Mouse (Mus musculus): Measurements from ENCODE around the gene Mfsd12. TPM values are rescaled to one million over a fixed set of nuclear protein-coding genes. Genes with fewer than 3 reads are reported as not detected.

Mfsd12 gene
- polyA plus RNA-seq, 1 experiment from 2014 or later = 11.7 TPM

GRCm38 (mm10) chr10:81396749-81397148, 39.5 kb downstream of the Mfsd12 start:
- Histone ChIP-seq H3K9ac (peak overlapping the region; percentile 26; the same call in 1 of the 2 replicates), H3K4me3 (no peak overlapping the region), H3K9me3 (replicated peaks) (no peaks in the 10 kb centered on the region), H3K36me3 (peaks cover 34% of the 10 kb centered on the region), H3K4me1 (replicated peaks) (peaks cover 29% of the 10 kb centered on the region), H3K27ac (no peak overlapping the region), H3K27me3 (no peaks in the 10 kb centered on the region), H3K4me2 (no peak overlapping the region)
- 80% methylated on average over 5 of the region's 5 CpGs for WGBS
- ATAC-seq (replicated peaks; ENCODE audit: insufficient number of reproducible peaks, insufficient read depth, low FRiP score, low read depth) = no peak

- no peaks in the 10 kb centered on the region for H3K9me3 ChIP-seq (replicated peaks)
- no peak for ATAC-seq (replicated peaks; ENCODE audit: insufficient number of reproducible peaks, insufficient read depth, low FRiP score, low read depth)
- H3K4me2 ChIP-seq = no peak overlapping the region
- no peak overlapping the region for H3K4me3 ChIP-seq
- peaks cover 43% of the 10 kb centered on the region for H3K36me3 ChIP-seq
- H3K4me1 ChIP-seq (replicated peaks) = peaks cover 31% of the 10 kb centered on the region
- WGBS = 73% methylated on average over 5 of the region's 5 CpGs
- H3K9ac ChIP-seq = no peak overlapping the region
- no peak overlapping the region for H3K27ac ChIP-seq
- no peaks in the 10 kb centered on the region for H3K27me3 ChIP-seq
Observed at GRCm38 (mm10) chr10:81399296-81399695, 42.0 kb downstream of the Mfsd12 start.

GRCm38 (mm10) chr10:81399798-81400308, 42.6 kb downstream of the Mfsd12 start:
- no peak overlapping the region for H3K4me2 ChIP-seq
- H3K4me3 ChIP-seq = no peak overlapping the region
- H3K36me3 ChIP-seq = peaks cover 48% of the 10 kb centered on the region
- 85% methylated on average over 18 of the region's 18 CpGs for WGBS
- H3K27ac ChIP-seq = no peak overlapping the region
- H3K27me3 ChIP-seq = no peaks in the 10 kb centered on the region
- no peak for ATAC-seq (replicated peaks; ENCODE audit: insufficient number of reproducible peaks, insufficient read depth, low FRiP score, low read depth)
- H3K9me3 ChIP-seq (replicated peaks) = no peaks in the 10 kb centered on the region
- no peak overlapping the region for H3K9ac ChIP-seq
- H3K4me1 ChIP-seq (replicated peaks) = peaks cover 37% of the 10 kb centered on the region

- Histone ChIP-seq H3K9ac (no peak overlapping the region), H3K27me3 (no peaks in the 10 kb centered on the region), H3K36me3 (peaks cover 51% of the 10 kb centered on the region), H3K9me3 (replicated peaks) (no peaks in the 10 kb centered on the region), H3K4me1 (replicated peaks) (peaks cover 40% of the 10 kb centered on the region), H3K4me2 (no peak overlapping the region), H3K4me3 (no peak overlapping the region), H3K27ac (no peak overlapping the region)
- 65% methylated on average over 22 of the region's 22 CpGs for WGBS
- no peak for ATAC-seq (replicated peaks; ENCODE audit: insufficient number of reproducible peaks, insufficient read depth, low FRiP score, low read depth)
Observed at GRCm38 (mm10) chr10:81400371-81401204, 43.3 kb downstream of the Mfsd12 start.

GRCm38 (mm10) chr10:81401205-81401520, 43.9 kb downstream of the Mfsd12 start:
- ATAC-seq (replicated peaks; ENCODE audit: insufficient number of reproducible peaks, insufficient read depth, low FRiP score, low read depth) = no peak
- Histone ChIP-seq H3K4me1 (replicated peaks) (peaks cover 45% of the 10 kb centered on the region), H3K36me3 (peaks cover 57% of the 10 kb centered on the region), H3K9me3 (replicated peaks) (no peaks in the 10 kb centered on the region), H3K4me3 (no peak overlapping the region), H3K27ac (peak overlapping the region; percentile 90), H3K4me2 (0 out of 2 replicates have a peak overlapping the region, but pooled peaks have one; percentile 41), H3K9ac (no peak overlapping the region), H3K27me3 (no peaks in the 10 kb centered on the region)
- WGBS = 46% methylated on average over 10 of the region's 10 CpGs

GRCm38 (mm10) chr10:81401521-81402226, 44.4 kb downstream of the Mfsd12 start:
- H3K36me3 ChIP-seq = peaks cover 57% of the 10 kb centered on the region
- peak overlapping the region; percentile 40 for H3K9ac ChIP-seq
- peak overlapping the region; percentile 17; the same call in 1 of the 2 replicates for H3K4me3 ChIP-seq

GRCm38 (mm10) chr10:81402227-81402765, 45.0 kb downstream of the Mfsd12 start:
- H3K36me3 ChIP-seq = peaks cover 56% of the 10 kb centered on the region

More at GRCm38 (mm10) chr10:81401521-81402226, 44.4 kb downstream of the Mfsd12 start:
- Histone ChIP-seq H3K4me1 (replicated peaks) (peaks cover 50% of the 10 kb centered on the region), H3K4me2 (peak overlapping the region; percentile 41), H3K9me3 (replicated peaks) (no peaks in the 10 kb centered on the region), H3K27ac (peak overlapping the region; percentile 90), H3K27me3 (no peaks in the 10 kb centered on the region)
- WGBS = 14% methylated on average over 18 of the region's 18 CpGs
- ATAC-seq (replicated peaks; ENCODE audit: insufficient number of reproducible peaks, insufficient read depth, low FRiP score, low read depth) = peak; percentile 77

GRCm38 (mm10) chr10:81403511-81403910, 46.2 kb downstream of the Mfsd12 start:
- Histone ChIP-seq H3K4me3 (no peak overlapping the region), H3K9ac (no peak overlapping the region), H3K27ac (peak overlapping the region; percentile 90), H3K9me3 (replicated peaks) (no peaks in the 10 kb centered on the region), H3K27me3 (no peaks in the 10 kb centered on the region), H3K4me2 (no peak overlapping the region), H3K4me1 (replicated peaks) (peaks cover 66% of the 10 kb centered on the region), H3K36me3 (peaks cover 45% of the 10 kb centered on the region)
- 73% methylated on average over 10 of the region's 10 CpGs for WGBS
- no peak for ATAC-seq (replicated peaks; ENCODE audit: insufficient number of reproducible peaks, insufficient read depth, low FRiP score, low read depth)

More at GRCm38 (mm10) chr10:81402227-81402765, 45.0 kb downstream of the Mfsd12 start:
- Histone ChIP-seq H3K27ac (peak overlapping the region; percentile 90), H3K4me1 (replicated peaks) (peaks cover 56% of the 10 kb centered on the region), H3K9ac (peak overlapping the region; percentile 40), H3K4me3 (peak overlapping the region; percentile 17; the same call in 1 of the 2 replicates), H3K9me3 (replicated peaks) (no peaks in the 10 kb centered on the region), H3K27me3 (no peaks in the 10 kb centered on the region), H3K4me2 (peak overlapping the region; percentile 41)
- WGBS = 22% methylated on average over 7 of the region's 7 CpGs
- no peak; the same call in 1 of the 2 replicates for ATAC-seq (replicated peaks; ENCODE audit: insufficient number of reproducible peaks, insufficient read depth, low FRiP score, low read depth)

GRCm38 (mm10) chr10:81404082-81404481, 46.8 kb downstream of the Mfsd12 start:
- Histone ChIP-seq H3K4me1 (replicated peaks) (peaks cover 72% of the 10 kb centered on the region), H3K4me3 (no peak overlapping the region), H3K27me3 (no peaks in the 10 kb centered on the region), H3K27ac (no peak overlapping the region), H3K9me3 (replicated peaks) (no peaks in the 10 kb centered on the region), H3K36me3 (peaks cover 41% of the 10 kb centered on the region), H3K9ac (no peak overlapping the region), H3K4me2 (no peak overlapping the region)
- ATAC-seq (replicated peaks; ENCODE audit: insufficient number of reproducible peaks, insufficient read depth, low FRiP score, low read depth) = no peak
- WGBS = 38% methylated on average over 9 of the region's 9 CpGs

GRCm38 (mm10) chr10:81404720-81405119, 47.4 kb downstream of the Mfsd12 start:
- Histone ChIP-seq H3K9me3 (replicated peaks) (no peaks in the 10 kb centered on the region), H3K4me2 (no peak overlapping the region), H3K9ac (no peak overlapping the region), H3K36me3 (peaks cover 35% of the 10 kb centered on the region), H3K4me3 (no peak overlapping the region), H3K4me1 (replicated peaks) (peaks cover 78% of the 10 kb centered on the region), H3K27ac (no peak overlapping the region), H3K27me3 (no peaks in the 10 kb centered on the region)
- ATAC-seq (replicated peaks; ENCODE audit: insufficient number of reproducible peaks, insufficient read depth, low FRiP score, low read depth) = no peak
- WGBS = 65% methylated on average over 18 of the region's 18 CpGs

- H3K27ac ChIP-seq = peak overlapping the region; percentile 25; the same call in 1 of the 2 replicates
Observed at GRCm38 (mm10) chr10:81405588-81406201, 48.4 kb downstream of the Mfsd12 start.

More at GRCm38 (mm10) chr10:81405588-81406201, 48.4 kb downstream of the Mfsd12 start:
- no peak overlapping the region for H3K9ac ChIP-seq
- no peaks in the 10 kb centered on the region for H3K27me3 ChIP-seq
- H3K9me3 ChIP-seq (replicated peaks) = no peaks in the 10 kb centered on the region
- H3K4me3 ChIP-seq = no peak overlapping the region
- H3K4me1 ChIP-seq (replicated peaks) = peaks cover 88% of the 10 kb centered on the region
- ATAC-seq (replicated peaks; ENCODE audit: insufficient number of reproducible peaks, insufficient read depth, low FRiP score, low read depth) = no peak
- 46% methylated on average over 13 of the region's 13 CpGs for WGBS
- H3K4me2 ChIP-seq = no peak overlapping the region
- peaks cover 25% of the 10 kb centered on the region for H3K36me3 ChIP-seq
